Mouse (Mus musculus): ENCODE measurements around the gene Bpifb1.
"Not testable (repeated sequence)": the region's sequence is repeated elsewhere in the genome, so short reads cannot be mapped to it uniquely, and the experiment has no call there.

The Bpifb1 gene

GRCm38 (mm10) chr2:154211881-154212280, 21.3 kb downstream of the Bpifb1 start:
- DNase-seq = no peak

GRCm38 (mm10) chr2:154215191-154215590, 24.6 kb downstream of the Bpifb1 start:
- peak; percentile 83 to 85 for DNase-seq

- no peak for DNase-seq
These were observed 29.3 kb downstream of the Bpifb1 start for GRCm38 (mm10) chr2:154219950-154220349.

GRCm38 (mm10) chr2:154223265-154223916, 32.8 kb downstream of the Bpifb1 start, which contains the start of gene Bpifb5:
Gene Bpifb5 (plus strand): TSS chr2:154223742.
- DNase-seq = peak; percentile 71 to 82

- peak; percentile 8 to 35 for DNase-seq
These were observed 33.3 kb downstream of the Bpifb1 start for GRCm38 (mm10) chr2:154223917-154224273.

GRCm38 (mm10) chr2:154226991-154227390, 36.4 kb downstream of the Bpifb1 start:
- DNase-seq = no peak

GRCm38 (mm10) chr2:154227830-154228229, 37.2 kb downstream of the Bpifb1 start:
- DNase-seq = no peak

GRCm38 (mm10) chr2:154233426-154233825, 42.8 kb downstream of the Bpifb1 start:
- DNase-seq = no peak

GRCm38 (mm10) chr2:154240771-154241170, 50.2 kb downstream of the Bpifb1 start:
- no peak for DNase-seq

GRCm38 (mm10) chr2:154242726-154243125, 52.1 kb downstream of the Bpifb1 start:
- DNase-seq = not testable (repeated sequence)

GRCm38 (mm10) chr2:154243356-154244036, 52.9 kb downstream of the Bpifb1 start:
- no peak for DNase-seq

- no peak for DNase-seq
These were observed 54.7 kb downstream of the Bpifb1 start for GRCm38 (mm10) chr2:154245322-154245721.

GRCm38 (mm10) chr2:154255254-154255653, 64.6 kb downstream of the Bpifb1 start:
- DNase-seq = not testable (repeated sequence)

GRCm38 (mm10) chr2:154255770-154256169, 65.2 kb downstream of the Bpifb1 start:
- no peak for DNase-seq

- not testable (repeated sequence) for DNase-seq
These were observed 66.9 kb downstream of the Bpifb1 start, which contains the start of gene Bpifb9a for GRCm38 (mm10) chr2:154257554-154257953. Gene Bpifb9a (plus strand): TSS chr2:154257854.

GRCm38 (mm10) chr2:154264397-154264796, 73.8 kb downstream of the Bpifb1 start:
- not testable (repeated sequence) for DNase-seq
